Mouse (Mus musculus): ENCODE data around the gene Wdpcp. TPM values are rescaled to one million over a fixed set of nuclear protein-coding genes. Genes with fewer than 3 reads are reported as not detected.
A peak's percentile ranks its signal among the peaks of the same experiment; 100 is the strongest.

Wdpcp gene
- polyA plus RNA-seq, 1 experiment from 2014 or later: 0.74 TPM

GRCm38 (mm10) chr11:21547518-21547917, 24.5 kb upstream of the Wdpcp start:
- Histone ChIP-seq H3K36me3 (ENCODE audit: control insufficient read depth, insufficient read depth) (no peaks in the 10 kb centered on the region), H3K4me3 (ENCODE audit: low read depth, low read length) (no peak overlapping the region), H3K27me3 (ENCODE audit: control insufficient read depth, insufficient read depth, low read depth, low read length) (no peaks in the 10 kb centered on the region), H3K27ac (ENCODE audit: low read length) (no peak overlapping the region), H3K4me1 (ENCODE audit: control insufficient read depth, low read depth, low read length) (no peaks in the 10 kb centered on the region; the same call in none of the 2 replicates), H3K9ac (ENCODE audit: low read depth, low read length) (no peak overlapping the region), H3K9me3 (replicated peaks; ENCODE audit: control insufficient read depth, low read length) (no peaks in the 10 kb centered on the region), H3K4me2 (ENCODE audit: low read depth, low read length) (no peak overlapping the region)
- ATAC-seq (ENCODE audit: low read depth): no peak

- Histone ChIP-seq H3K4me3 (ENCODE audit: low read depth, low read length) (no peak overlapping the region), H3K4me2 (ENCODE audit: low read depth, low read length) (no peak overlapping the region), H3K27me3 (ENCODE audit: control insufficient read depth, insufficient read depth, low read depth, low read length) (no peaks in the 10 kb centered on the region), H3K4me1 (ENCODE audit: control insufficient read depth, low read depth, low read length) (no peaks in the 10 kb centered on the region; the same call in none of the 2 replicates), H3K9ac (ENCODE audit: low read depth, low read length) (no peak overlapping the region), H3K36me3 (ENCODE audit: control insufficient read depth, insufficient read depth) (no peaks in the 10 kb centered on the region), H3K27ac (ENCODE audit: low read length) (no peak overlapping the region), H3K9me3 (replicated peaks; ENCODE audit: control insufficient read depth, low read length) (no peaks in the 10 kb centered on the region)
- 58% methylated on average over 2 of the region's 2 CpGs for WGBS (ENCODE audit: insufficient replicate concordance)
- no peak for ATAC-seq (ENCODE audit: low read depth)
Observed at GRCm38 (mm10) chr11:21549052-21549451, 23.0 kb upstream of the Wdpcp start.

DNA sequence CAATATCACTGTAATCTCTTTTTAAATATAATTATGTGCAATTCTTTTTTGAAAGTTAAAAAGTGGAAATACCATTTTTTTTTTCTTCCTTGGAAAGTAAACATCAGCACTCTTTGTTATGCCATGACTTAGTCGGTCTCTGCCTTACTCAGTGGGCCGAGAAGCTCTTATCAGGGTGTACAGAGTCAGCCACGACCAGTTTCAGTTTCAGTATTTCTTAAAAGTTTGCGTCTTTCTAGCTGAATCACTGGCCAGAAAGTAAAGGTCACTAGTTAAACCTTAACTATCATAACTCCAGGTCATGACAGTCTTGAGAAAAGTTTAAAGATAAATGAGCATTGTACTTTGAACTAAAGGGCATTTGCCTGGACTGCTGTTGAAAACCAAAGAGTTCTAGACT, 22.3 kb upstream of the Wdpcp start:
- peak overlapping the region; percentile 43 for H3K4me3 ChIP-seq (ENCODE audit: low read depth, low read length)
- H3K9ac ChIP-seq (ENCODE audit: low read depth, low read length): no peak overlapping the region
- H3K27ac ChIP-seq (ENCODE audit: low read length): no peak overlapping the region
- H3K4me2 ChIP-seq (ENCODE audit: low read depth, low read length): peak overlapping the region; percentile 54
- 4% methylated on average over 4 of the region's 4 CpGs for WGBS (ENCODE audit: insufficient replicate concordance)
- H3K4me1 ChIP-seq (ENCODE audit: control insufficient read depth, low read depth, low read length): no peaks in the 10 kb centered on the region; the same call in none of the 2 replicates
- H3K27me3 ChIP-seq (ENCODE audit: control insufficient read depth, insufficient read depth, low read depth, low read length): no peaks in the 10 kb centered on the region
- no peaks in the 10 kb centered on the region for H3K9me3 ChIP-seq (replicated peaks; ENCODE audit: control insufficient read depth, low read length)
- peak; percentile 59; the same call in 1 of the 2 replicates for ATAC-seq (ENCODE audit: low read depth)
- no peaks in the 10 kb centered on the region for H3K36me3 ChIP-seq (ENCODE audit: control insufficient read depth, insufficient read depth)

DNA sequence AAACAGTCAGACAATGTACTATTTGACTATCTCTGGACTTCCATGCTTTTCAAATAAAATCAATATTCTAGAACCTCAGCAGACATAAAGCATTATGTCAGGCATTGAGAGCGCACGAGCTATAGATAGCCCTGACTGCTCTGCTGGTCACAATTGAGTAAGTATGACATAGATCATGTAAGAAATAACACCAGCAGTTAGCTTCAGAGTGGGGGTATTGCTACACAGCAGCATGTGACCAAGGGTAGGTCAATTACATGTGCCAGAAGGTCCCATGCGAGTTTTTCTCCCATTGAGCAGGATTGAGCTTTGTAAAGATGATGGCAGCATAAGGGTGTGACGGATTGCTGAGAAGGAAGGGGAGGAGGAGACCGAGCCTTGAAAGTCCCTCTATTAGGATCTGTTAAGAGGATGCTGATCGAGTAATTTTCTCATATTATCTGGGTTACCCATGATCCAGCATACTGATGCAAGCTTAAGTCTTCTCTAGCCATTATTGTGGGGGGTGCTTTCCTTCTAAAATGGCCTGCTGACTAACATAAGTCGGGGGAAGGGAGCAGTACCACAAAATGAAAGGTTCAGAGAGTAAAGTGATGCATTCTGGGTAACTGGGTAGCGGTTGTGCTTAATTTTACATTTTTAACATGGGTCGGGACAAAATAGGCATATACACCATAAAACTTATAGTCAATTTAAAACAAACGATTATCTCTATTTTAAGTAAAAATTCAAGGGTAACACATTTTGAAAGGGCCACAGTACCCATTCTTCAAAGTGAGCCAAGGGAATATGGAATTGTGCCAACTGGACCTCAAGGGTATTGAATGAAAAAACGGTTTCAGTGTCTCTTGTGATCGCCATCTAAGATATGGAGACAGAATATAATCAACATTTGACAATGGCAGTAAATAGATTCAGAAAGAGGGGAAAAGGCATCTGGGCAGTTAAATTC, 21.5 kb upstream of the Wdpcp start:
- no peaks in the 10 kb centered on the region for H3K36me3 ChIP-seq (ENCODE audit: control insufficient read depth, insufficient read depth)
- WGBS (ENCODE audit: insufficient replicate concordance): 67% methylated on average over 12 of the region's 12 CpGs
- H3K9ac ChIP-seq (ENCODE audit: low read depth, low read length): no peak overlapping the region
- H3K27ac ChIP-seq (ENCODE audit: low read length): no peak overlapping the region
- no peaks in the 10 kb centered on the region for H3K9me3 ChIP-seq (replicated peaks; ENCODE audit: control insufficient read depth, low read length)
- peak overlapping the region; percentile 54 for H3K4me2 ChIP-seq (ENCODE audit: low read depth, low read length)
- no peaks in the 10 kb centered on the region for H3K27me3 ChIP-seq (ENCODE audit: control insufficient read depth, insufficient read depth, low read depth, low read length)
- H3K4me3 ChIP-seq (ENCODE audit: low read depth, low read length): peak overlapping the region; percentile 43
- peak; percentile 41; the same call in 1 of the 2 replicates for ATAC-seq (ENCODE audit: low read depth)
- H3K4me1 ChIP-seq (ENCODE audit: control insufficient read depth, low read depth, low read length): no peaks in the 10 kb centered on the region; the same call in none of the 2 replicates

- no peaks in the 10 kb centered on the region; the same call in none of the 2 replicates for H3K4me1 ChIP-seq (ENCODE audit: control insufficient read depth, low read depth, low read length)
- H3K36me3 ChIP-seq (ENCODE audit: control insufficient read depth, insufficient read depth): no peaks in the 10 kb centered on the region
- no peaks in the 10 kb centered on the region for H3K27me3 ChIP-seq (ENCODE audit: control insufficient read depth, insufficient read depth, low read depth, low read length)
- H3K4me2 ChIP-seq (ENCODE audit: low read depth, low read length): no peak overlapping the region
- WGBS (ENCODE audit: insufficient replicate concordance): 17% methylated on average over 3 of the region's 3 CpGs
- H3K9ac ChIP-seq (ENCODE audit: low read depth, low read length): no peak overlapping the region
- H3K4me3 ChIP-seq (ENCODE audit: low read depth, low read length): no peak overlapping the region
- ATAC-seq (ENCODE audit: low read depth): no peak
- no peak overlapping the region for H3K27ac ChIP-seq (ENCODE audit: low read length)
- H3K9me3 ChIP-seq (replicated peaks; ENCODE audit: control insufficient read depth, low read length): no peaks in the 10 kb centered on the region
Observed at GRCm38 (mm10) chr11:21552049-21552448, 20.0 kb upstream of the Wdpcp start.

DNA sequence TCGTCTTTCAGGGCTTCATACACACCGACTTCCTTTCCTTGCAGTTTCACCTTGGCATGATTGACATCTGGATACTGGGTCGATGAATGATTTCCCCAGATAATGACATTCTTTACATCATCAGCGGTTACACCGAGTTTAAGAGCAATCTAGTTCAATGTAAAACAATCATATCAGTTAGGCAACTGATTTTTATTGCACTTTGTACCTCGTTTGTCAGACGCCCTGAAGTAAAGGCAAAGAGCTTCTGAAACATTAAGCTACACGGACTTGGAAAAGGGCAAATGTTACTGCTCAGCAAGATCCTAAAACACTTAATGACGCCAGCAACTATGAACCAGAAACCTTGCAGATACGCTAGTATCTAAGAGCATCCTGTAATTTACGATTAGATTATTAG, 12.3 kb upstream of the Wdpcp start:
- Histone ChIP-seq H3K4me1 (ENCODE audit: control insufficient read depth, low read depth, low read length) (no peaks in the 10 kb centered on the region), H3K36me3 (ENCODE audit: control insufficient read depth, insufficient read depth) (peaks cover 2% of the 10 kb centered on the region), H3K4me2 (ENCODE audit: low read depth, low read length) (no peak overlapping the region), H3K4me3 (ENCODE audit: low read depth, low read length) (no peak overlapping the region), H3K9ac (ENCODE audit: low read depth, low read length) (no peak overlapping the region), H3K27ac (ENCODE audit: low read length) (no peak overlapping the region), H3K27me3 (ENCODE audit: control insufficient read depth, insufficient read depth, low read depth, low read length) (no peaks in the 10 kb centered on the region), H3K9me3 (replicated peaks; ENCODE audit: control insufficient read depth, low read length) (no peaks in the 10 kb centered on the region)
- WGBS (ENCODE audit: insufficient replicate concordance): 69% methylated on average over 11 of the region's 11 CpGs
- no peak for ATAC-seq (ENCODE audit: low read depth)

GRCm38 (mm10) chr11:21561347-21561746, 10.7 kb upstream of the Wdpcp start:
- H3K4me3 ChIP-seq (ENCODE audit: low read depth, low read length): no peak overlapping the region
- 68% methylated on average over 5 of the region's 5 CpGs for WGBS (ENCODE audit: insufficient replicate concordance)
- no peaks in the 10 kb centered on the region for H3K27me3 ChIP-seq (ENCODE audit: control insufficient read depth, insufficient read depth, low read depth, low read length)
- ATAC-seq (ENCODE audit: low read depth): no peak
- no peak overlapping the region for H3K9ac ChIP-seq (ENCODE audit: low read depth, low read length)
- H3K36me3 ChIP-seq (ENCODE audit: control insufficient read depth, insufficient read depth): peaks cover 2% of the 10 kb centered on the region
- H3K9me3 ChIP-seq (replicated peaks; ENCODE audit: control insufficient read depth, low read length): no peaks in the 10 kb centered on the region
- no peak overlapping the region for H3K4me2 ChIP-seq (ENCODE audit: low read depth, low read length)
- H3K27ac ChIP-seq (ENCODE audit: low read length): no peak overlapping the region
- no peaks in the 10 kb centered on the region for H3K4me1 ChIP-seq (ENCODE audit: control insufficient read depth, low read depth, low read length)

- peaks cover 2% of the 10 kb centered on the region for H3K4me1 ChIP-seq (ENCODE audit: control insufficient read depth, low read depth, low read length)
- no peaks in the 10 kb centered on the region for H3K27me3 ChIP-seq (ENCODE audit: control insufficient read depth, insufficient read depth, low read depth, low read length)
- no peak overlapping the region for H3K4me2 ChIP-seq (ENCODE audit: low read depth, low read length)
- no peak overlapping the region for H3K4me3 ChIP-seq (ENCODE audit: low read depth, low read length)
- WGBS (ENCODE audit: insufficient replicate concordance): 56% methylated on average over 4 of the region's 4 CpGs
- no peak overlapping the region for H3K9ac ChIP-seq (ENCODE audit: low read depth, low read length)
- ATAC-seq (ENCODE audit: low read depth): no peak
- H3K27ac ChIP-seq (ENCODE audit: low read length): no peak overlapping the region
- no peaks in the 10 kb centered on the region for H3K9me3 ChIP-seq (replicated peaks; ENCODE audit: control insufficient read depth, low read length)
- H3K36me3 ChIP-seq (ENCODE audit: control insufficient read depth, insufficient read depth): peaks cover 2% of the 10 kb centered on the region
Observed at GRCm38 (mm10) chr11:21563617-21564325, 8.3 kb upstream of the Wdpcp start.
